Mouse (Mus musculus): ENCODE measurements around the gene Vmn2r58. TPM values are rescaled to one million over a fixed set of nuclear protein-coding genes. Genes with fewer than 3 reads are reported as not detected.

Gene Vmn2r58
- not detected in 2 replicates for polyA plus RNA-seq (2012; rRNA removed)

DNA sequence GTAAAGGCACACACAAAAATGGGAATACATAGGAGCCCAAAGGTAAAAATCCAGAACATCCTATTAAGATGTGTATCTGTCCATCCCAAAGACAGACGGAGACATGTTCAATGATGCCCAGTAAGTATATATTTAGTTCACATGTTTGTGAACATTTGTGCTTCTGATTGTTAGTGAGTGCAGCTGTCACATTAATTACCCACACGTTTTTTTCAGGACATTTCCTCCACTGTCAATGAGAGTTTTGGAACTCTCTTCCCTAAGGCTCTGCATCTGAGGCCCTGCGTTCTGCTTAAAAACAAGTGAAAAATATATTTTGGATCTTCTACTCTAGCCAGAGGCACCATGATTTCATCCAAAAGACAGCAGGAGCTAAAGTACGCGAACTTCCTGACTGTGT lies at the start of gene Vmn2r58:
Gene Vmn2r58, minus strand, starts transcription at position 101 of the 400 bp plus-strand sequence.

Other genes starting within 250 kb of the Vmn2r58 start
- gene Zfp788, start 239.5 kb downstream of the Vmn2r58 start, polyA plus RNA-seq (2012; rRNA removed): 21.3 and 23.2 TPM in 2 replicates
- gene Vmn2r59, start 186.3 kb upstream of the Vmn2r58 start, polyA plus RNA-seq (2012; rRNA removed): not detected in 2 replicates
- not detected in 2 replicates for gene Vmn2r60, start 235.1 kb upstream of the Vmn2r58 start, polyA plus RNA-seq (2012; rRNA removed)